Mouse (Mus musculus) retina, postnatal 1 day (tissue): ENCODE measurements around the gene Plvap.

ENCODE experiments used
- DNase-seq: peaks from one replicate; pipeline ENCODE4 v3.0.0-alpha.2; 2012

Plvap gene

DNA sequence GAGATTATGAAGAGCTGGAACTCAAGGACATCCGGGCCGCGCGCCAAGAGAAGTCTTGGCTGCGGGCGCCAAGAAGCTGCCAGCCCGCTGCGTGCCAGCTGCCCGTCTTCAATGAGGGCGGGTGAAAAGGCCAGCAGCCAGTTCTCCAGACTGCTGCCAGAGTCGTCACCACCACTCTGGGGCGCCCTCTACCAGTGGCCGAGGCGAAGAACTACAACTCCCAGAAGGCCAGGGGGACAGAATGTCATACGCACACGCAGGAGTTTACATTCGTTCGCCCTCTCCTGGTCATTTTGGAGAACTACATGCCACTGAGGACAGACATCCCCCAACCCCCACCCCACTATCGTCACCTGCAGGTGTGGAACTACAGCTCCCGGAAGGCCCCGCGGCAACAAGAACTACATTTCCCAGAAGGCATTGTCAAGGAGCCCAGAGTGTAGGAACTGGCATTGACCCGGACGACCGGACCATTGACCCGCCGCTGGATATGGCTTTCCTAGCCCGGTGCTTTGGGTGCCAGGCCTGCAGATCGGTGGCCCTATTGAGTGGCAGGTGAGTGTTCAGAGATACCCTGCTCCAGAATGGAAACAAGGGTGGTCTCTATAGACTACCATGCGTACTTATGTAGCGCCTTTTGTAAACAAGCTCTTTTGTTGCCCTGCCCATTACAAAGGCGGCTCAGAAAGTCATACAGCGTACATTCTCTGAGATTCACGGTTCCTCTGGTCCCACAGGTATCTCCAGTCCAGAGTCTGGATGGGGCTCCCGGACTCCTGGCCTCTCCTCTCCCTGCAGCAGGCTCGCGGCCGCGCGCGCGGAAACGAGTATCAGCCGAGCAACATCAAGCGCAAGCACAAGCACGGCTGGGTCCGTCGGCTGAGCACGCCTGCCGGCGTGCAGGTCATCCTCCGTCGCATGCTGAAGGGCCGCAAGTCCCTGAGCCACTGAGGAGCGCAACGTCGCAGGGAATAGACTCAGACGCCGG is 46.7 kb downstream of the Plvap start, which contains the start of gene Mrpl34:
Mrpl34 (plus strand) TSS at position 447 of the 988 bp plus-strand sequence.
- DNase-seq = peak; percentile 100

DNA sequence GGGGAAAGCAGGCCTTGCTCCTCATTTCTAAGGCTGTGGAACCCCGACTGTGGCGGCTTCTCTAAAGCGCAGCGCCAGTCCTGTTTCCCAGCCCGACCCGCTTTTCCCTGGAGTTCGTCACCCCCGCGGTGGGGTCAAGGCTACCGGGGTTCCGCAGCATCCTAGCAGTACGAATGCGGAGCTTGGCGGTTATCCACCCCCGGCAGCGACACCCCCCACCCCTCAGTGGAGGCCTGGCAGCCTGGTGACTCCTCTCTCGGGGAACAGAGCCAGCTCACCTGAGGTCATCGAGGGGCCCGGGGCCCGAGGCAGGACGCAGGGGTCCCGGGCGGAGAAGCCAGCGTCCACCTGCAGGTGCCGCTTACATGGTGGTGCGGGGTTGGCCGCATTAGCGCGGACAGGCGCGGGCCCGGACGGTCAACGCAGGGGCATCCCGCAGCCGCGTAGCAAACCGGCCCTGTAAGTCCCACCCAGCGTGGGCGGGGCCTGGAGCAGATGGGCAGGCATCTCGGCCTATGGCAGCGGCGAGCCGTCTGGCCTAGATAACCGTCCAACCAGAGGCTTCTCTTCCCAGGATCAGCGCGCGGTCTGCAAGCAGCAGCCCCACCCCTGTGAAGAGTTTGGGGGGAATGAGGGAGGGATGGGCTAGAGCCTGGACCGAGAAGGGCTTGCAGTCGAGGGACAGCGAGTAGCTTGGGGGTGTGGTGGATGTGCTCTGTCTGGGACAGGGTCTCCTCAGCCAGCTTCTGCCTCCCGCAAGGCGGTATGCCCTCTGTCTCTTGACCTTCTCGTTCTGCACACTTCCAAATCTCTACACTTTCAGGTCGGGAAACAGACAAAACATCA is 48.1 kb downstream of the Plvap start, which contains the start of gene Abhd8:
Abhd8 (minus strand) TSS at position 468 of the 846 bp plus-strand sequence.
- peak; percentile 99 for DNase-seq

DNA sequence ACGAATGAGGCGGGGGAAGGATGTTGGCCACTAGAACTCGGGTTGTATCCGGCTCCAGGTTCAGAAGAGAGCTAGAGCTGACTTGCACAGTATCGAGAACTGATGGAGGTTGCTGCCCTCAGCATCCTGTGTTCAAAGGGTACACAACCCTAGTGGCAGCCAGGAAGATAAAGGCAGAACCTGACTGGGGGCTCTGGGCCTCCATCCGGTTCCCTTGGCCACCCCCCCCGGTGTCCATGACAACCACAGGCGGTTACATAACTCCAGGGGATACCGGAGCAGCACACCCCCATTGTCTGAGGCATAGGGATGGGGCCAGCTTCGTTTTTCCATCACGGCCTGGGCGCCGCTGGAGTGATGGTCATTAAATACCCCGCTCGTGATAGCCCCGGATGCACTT is 48.8 kb downstream of the Plvap start:
- peak; percentile 63 for DNase-seq

DNA sequence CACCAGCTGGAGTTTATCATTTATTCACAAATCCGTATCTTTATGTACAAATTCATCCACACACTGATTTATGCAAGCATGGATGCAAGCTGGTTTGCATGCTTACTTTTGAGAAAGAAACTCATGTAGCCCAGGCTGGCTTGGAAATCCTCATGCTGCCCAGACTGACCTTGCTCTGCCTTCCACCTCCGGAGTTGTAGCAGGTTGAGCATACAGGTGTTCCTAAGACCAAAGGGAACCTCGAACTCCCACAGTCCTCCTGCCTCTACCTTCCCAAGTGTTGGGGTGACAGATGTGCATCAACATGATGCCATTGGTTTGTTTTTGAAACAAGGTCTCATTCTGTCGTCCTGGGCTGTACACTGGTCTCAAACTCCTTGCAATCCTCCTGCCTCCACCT is 49.4 kb downstream of the Plvap start:
- DNase-seq = no peak

DNA sequence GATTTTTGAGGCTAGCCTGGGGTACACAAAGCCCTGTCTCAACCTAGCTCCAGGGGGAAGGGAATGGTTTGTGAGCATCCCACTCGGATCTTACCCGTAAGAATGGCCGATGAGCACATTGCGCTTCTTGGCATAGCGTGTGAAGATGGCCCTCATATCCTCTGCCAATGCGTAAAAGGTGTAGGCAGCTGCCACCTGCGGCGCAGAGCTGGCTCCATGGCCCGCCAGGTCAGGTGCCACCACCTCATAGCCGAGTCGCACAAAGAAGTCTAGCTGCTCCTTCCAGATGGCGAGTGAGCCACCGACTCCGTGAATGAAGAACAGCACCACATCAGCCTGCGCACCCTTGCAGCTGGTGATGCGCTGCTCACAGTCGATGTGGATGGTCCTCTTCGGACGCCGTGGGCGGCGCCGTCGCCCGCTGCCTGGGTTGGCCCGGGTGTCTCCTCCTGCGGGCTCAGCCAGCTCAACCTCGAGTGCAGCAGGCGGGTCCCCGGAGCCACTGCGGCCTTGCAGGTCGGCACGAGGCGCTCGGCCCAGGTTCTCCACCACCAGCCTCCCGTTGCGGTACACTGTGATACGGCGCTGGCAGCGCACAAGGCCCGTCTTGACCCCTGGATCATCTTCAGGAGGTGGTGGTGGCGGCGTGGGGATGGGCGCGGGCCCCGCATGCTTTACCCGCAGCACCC is 50.3 kb downstream of the Plvap start:
- no peak for DNase-seq

DNA sequence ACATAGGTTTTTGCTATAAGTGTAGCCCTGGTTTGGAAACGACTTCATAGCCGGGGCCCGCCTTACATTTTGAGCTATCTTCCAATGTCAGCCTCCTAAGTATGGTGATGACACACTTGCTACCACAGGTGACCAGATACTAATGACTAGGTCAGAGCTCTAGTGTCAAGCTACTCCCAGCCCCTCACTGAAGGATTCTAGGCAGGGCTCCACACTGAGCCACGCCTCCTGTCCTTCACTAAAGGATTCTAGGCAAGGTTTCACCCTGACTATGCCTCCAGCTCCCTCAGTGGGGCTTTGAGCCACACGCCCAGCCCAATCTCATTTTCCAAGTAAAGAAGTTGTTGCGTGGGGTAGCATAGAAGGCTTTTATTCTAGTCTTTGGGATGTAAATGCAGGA is 50.8 kb downstream of the Plvap start:
- DNase-seq = no peak

DNA sequence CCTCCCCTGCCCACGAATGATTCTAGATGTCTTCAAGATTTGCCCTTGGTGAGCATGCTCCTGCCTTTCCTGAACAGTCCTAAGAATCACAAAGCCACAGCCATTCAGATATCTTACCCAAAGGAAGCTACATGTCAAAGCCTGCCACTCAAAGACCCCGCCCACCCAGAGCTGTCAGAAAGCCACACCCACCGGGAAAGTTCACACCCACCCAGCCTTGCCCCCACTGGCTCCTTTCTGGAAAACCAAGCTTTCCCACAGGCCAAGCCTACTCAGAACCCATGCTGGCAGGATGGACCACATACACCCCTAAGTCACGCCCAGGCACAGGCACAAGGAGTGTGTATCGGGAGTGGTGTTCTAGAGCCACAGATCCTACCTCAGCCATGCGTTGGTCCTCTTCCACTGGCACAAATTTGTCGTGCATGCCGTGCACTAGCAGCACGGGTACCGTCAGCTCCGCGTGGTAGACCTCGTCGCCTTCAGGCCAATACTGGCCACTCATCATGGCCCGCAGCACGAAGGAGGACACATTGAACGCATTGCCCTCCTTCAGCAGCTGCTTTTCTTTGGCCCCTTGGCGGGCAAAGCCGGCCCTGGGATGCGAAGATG is 53.8 kb downstream of the Plvap start:
- no peak for DNase-seq

DNA sequence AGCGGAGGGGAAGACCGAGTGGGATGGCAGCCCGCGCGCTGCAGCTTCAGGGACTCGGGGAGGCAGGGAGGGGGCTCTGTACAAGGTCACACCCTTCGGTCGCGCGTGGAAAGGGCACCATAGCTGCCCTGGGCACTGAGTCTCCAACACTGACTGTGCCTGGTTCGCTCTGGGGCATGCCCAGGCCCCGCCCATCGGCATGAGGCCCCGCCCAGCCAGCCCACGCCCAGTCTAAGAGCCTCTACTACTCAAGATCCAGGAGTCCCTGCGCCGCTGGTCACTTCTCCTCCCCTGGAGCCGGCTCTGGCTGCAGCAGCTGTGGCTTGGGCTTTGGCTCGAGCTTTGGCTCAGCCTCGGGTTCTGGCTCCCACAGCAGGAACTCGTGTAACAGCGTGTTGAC is 54.6 kb downstream of the Plvap start:
- no peak for DNase-seq

DNA sequence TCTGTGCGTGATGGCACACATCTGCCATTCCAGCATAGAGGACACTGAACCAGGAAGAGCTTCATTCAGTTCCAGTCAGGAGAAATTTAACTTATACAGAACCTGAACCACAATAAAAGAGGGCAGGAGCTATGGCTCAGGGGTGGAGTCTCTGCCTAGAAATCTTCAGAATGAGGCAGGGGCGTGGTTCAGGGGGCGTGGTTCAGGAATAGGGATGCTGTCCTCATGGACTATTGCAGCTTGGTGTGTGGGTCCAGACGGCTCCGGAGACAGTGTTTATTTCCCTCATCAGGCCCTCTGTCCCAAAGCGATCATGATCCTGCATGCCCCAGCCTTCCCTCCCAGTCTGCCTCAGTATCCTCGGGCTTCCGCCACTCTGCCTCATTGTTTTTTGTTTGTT is 56.9 kb downstream of the Plvap start:
- no peak for DNase-seq

DNA sequence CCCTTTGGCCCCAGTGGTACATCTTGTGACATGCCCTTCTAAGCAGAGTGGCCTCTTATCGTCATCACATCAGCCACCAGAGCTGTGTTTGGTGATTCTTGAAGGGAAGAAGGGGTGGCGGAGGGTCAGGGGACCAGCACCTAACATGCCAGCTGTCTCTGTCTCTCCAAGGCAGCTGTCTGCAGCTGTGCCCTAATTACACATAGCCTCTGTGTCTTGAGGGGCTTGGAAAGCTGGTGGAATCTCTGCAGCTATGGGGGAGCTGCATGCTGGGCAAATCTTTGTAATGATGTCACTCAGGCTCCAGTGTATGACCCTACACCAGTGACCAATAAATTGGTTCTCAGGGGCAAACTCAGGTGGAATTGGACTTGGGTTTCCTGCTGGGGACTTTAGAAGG is 58.9 kb downstream of the Plvap start:
- DNase-seq = no peak

DNA sequence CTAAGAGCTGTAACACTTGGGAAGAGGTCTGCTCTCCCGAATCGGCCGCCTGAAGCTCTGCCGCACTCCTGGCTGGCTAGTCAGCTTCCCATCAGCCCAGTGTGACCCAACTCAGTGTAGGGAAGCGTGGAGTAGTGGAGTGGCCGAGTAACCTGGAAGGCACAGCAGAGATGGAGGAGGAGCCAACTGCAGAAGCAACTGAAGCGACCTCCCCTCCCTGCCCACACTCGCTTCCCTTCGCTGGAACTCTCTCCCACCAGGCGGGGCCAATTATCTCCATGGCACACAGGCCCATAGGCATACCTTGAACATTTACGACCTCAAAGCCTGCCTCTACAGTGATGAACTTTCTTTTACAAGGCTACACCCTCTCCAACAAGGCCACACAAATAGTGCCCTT is 59.8 kb downstream of the Plvap start:
- DNase-seq = no peak

DNA sequence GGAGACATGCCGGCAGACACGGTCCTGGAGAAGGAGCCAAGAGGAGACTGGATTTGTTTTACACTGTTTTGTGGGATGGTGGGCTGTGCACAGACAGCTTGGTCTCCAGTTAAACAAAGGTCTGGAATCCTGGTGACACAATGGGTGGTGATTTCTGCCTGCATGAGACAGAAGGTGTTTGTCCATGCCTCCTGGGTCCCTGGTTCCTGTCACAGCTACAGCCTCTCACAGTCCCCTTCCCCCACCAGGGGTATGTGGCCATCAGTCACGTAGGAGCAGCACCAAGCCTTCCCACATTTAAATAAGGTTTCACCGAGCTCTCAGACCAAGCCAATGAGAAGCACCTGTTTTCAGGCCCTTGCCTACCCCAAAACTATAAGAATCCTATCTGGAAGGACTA is 60.2 kb downstream of the Plvap start:
- DNase-seq = no peak
